Mouse (Mus musculus): ENCODE results near the gene C1qtnf12. TPM values are rescaled to one million over a fixed set of nuclear protein-coding genes. Genes with fewer than 3 reads are reported as not detected.

Gene C1qtnf12
- polyA plus RNA-seq, 1 experiment from 2014 or later, result 20.9 TPM

GRCm38 (mm10) chr4:155972651-155973050 lies 10.5 kb downstream of the C1qtnf12 start:
- 47% methylated on average over 6 of the region's 6 CpGs for WGBS
- no peak overlapping the region for H3K27ac ChIP-seq
- no peak for DNase-seq (ENCODE audit: extremely low spot score, low spot score)

GRCm38 (mm10) chr4:155973239-155973638 lies 11.1 kb downstream of the C1qtnf12 start:
- Histone ChIP-seq H3K27ac (no peak overlapping the region), H3K36me3 (replicated peaks) (no peaks in the 10 kb centered on the region), H3K4me1 (peaks cover 11% of the 10 kb centered on the region), H3K4me3 (no peak overlapping the region), H3K9me3 (no peaks in the 10 kb centered on the region), H3K27me3 (ENCODE audit: poor library complexity, severe bottlenecking) (no peaks in the 10 kb centered on the region)
- WGBS, result 85% methylated on average over 2 of the region's 2 CpGs
- DNase-seq (ENCODE audit: extremely low spot score, low spot score), result no peak

More at GRCm38 (mm10) chr4:155972651-155973050, 10.5 kb downstream of the C1qtnf12 start:
- H3K9me3 ChIP-seq, result no peaks in the 10 kb centered on the region
- H3K36me3 ChIP-seq (replicated peaks), result no peaks in the 10 kb centered on the region
- peaks cover 11% of the 10 kb centered on the region for H3K4me1 ChIP-seq
- no peak overlapping the region for H3K4me3 ChIP-seq
- H3K27me3 ChIP-seq (ENCODE audit: poor library complexity, severe bottlenecking), result no peaks in the 10 kb centered on the region

- H3K4me1 ChIP-seq, result peaks cover 7% of the 10 kb centered on the region; the same call in 1 of the 2 replicates
- H3K27me3 ChIP-seq (ENCODE audit: poor library complexity, severe bottlenecking), result no peaks in the 10 kb centered on the region
- no peak for DNase-seq (ENCODE audit: extremely low spot score, low spot score)
- H3K36me3 ChIP-seq (replicated peaks), result no peaks in the 10 kb centered on the region
- no peaks in the 10 kb centered on the region for H3K9me3 ChIP-seq
- 84% methylated on average over 12 of the region's 12 CpGs for WGBS
- H3K27ac ChIP-seq, result no peak overlapping the region
- H3K4me3 ChIP-seq, result no peak overlapping the region
Measured at GRCm38 (mm10) chr4:155981436-155982082, 19.4 kb downstream of the C1qtnf12 start.

- WGBS, result 16% methylated on average over 2 of the region's 2 CpGs
- H3K27ac ChIP-seq, result no peak overlapping the region
- no peaks in the 10 kb centered on the region for H3K36me3 ChIP-seq (replicated peaks)
Measured at GRCm38 (mm10) chr4:155983788-155984187, 21.7 kb downstream of the C1qtnf12 start.

GRCm38 (mm10) chr4:155991211-155991907 lies 29.2 kb downstream of the C1qtnf12 start:
- Histone ChIP-seq H3K27ac (peak overlapping the region; percentile 95), H3K27me3 (ENCODE audit: poor library complexity, severe bottlenecking) (no peaks in the 10 kb centered on the region), H3K36me3 (replicated peaks) (peaks cover 30% of the 10 kb centered on the region), H3K9me3 (peaks cover 8% of the 10 kb centered on the region; the same call in 1 of the 2 replicates), H3K4me1 (peaks cover 26% of the 10 kb centered on the region), H3K4me3 (peak overlapping the region; percentile 71)
- peak; percentile 21 for DNase-seq (ENCODE audit: extremely low spot score, low spot score)
- WGBS, result 91% methylated on average over 22 of the region's 22 CpGs

More at GRCm38 (mm10) chr4:155983788-155984187, 21.7 kb downstream of the C1qtnf12 start:
- Histone ChIP-seq H3K9me3 (no peaks in the 10 kb centered on the region), H3K27me3 (ENCODE audit: poor library complexity, severe bottlenecking) (no peaks in the 10 kb centered on the region), H3K4me3 (no peak overlapping the region), H3K4me1 (peaks cover 7% of the 10 kb centered on the region; the same call in 1 of the 2 replicates)
- DNase-seq (ENCODE audit: extremely low spot score, low spot score), result no peak

GRCm38 (mm10) chr4:155991908-155992230 lies 29.8 kb downstream of the C1qtnf12 start:
- peaks cover 26% of the 10 kb centered on the region for H3K4me1 ChIP-seq
- H3K36me3 ChIP-seq (replicated peaks), result peaks cover 35% of the 10 kb centered on the region
- no peak for DNase-seq (ENCODE audit: extremely low spot score, low spot score)
- WGBS, result 30% methylated on average over 37 of the region's 37 CpGs
- H3K27me3 ChIP-seq (ENCODE audit: poor library complexity, severe bottlenecking), result no peaks in the 10 kb centered on the region
- peak overlapping the region; percentile 95 for H3K27ac ChIP-seq
- H3K9me3 ChIP-seq, result peaks cover 8% of the 10 kb centered on the region; the same call in 1 of the 2 replicates
- H3K4me3 ChIP-seq, result peak overlapping the region; percentile 71

- H3K4me3 ChIP-seq, result peak within 1 kb of the TSS; percentile 71
- H3K27ac ChIP-seq, result peak within 1 kb of the TSS; percentile 95
- WGBS, result under 1% methylated on average over 99 of the region's 99 CpGs
- H3K27me3 ChIP-seq (ENCODE audit: poor library complexity, severe bottlenecking), result no peaks in the 10 kb centered on the region
- H3K36me3 ChIP-seq (replicated peaks), result peaks cover 40% of the 10 kb centered on the region
- H3K9me3 ChIP-seq, result peaks cover 8% of the 10 kb centered on the region; the same call in 1 of the 2 replicates
- H3K4me1 ChIP-seq, result peaks cover 26% of the 10 kb centered on the region
- DNase-seq (ENCODE audit: extremely low spot score, low spot score), result peak; percentile 85
Measured at GRCm38 (mm10) chr4:155992241-155992905, 30.3 kb downstream of the C1qtnf12 start, which contains the start of the genes B3galt6 and Sdf4. B3galt6 (minus strand) TSS chr4:155992649. Sdf4 (plus strand) TSS chr4:155992872.

GRCm38 (mm10) chr4:155992906-155993547 lies 30.9 kb downstream of the C1qtnf12 start:
- Histone ChIP-seq H3K4me3 (peak overlapping the region; percentile 71), H3K27ac (peak overlapping the region; percentile 95), H3K27me3 (ENCODE audit: poor library complexity, severe bottlenecking) (no peaks in the 10 kb centered on the region), H3K4me1 (peaks cover 26% of the 10 kb centered on the region), H3K9me3 (peaks cover 8% of the 10 kb centered on the region; the same call in 1 of the 2 replicates), H3K36me3 (replicated peaks) (peaks cover 47% of the 10 kb centered on the region)
- peak; percentile 96 for DNase-seq (ENCODE audit: extremely low spot score, low spot score)
- WGBS, result under 1% methylated on average over 70 of the region's 70 CpGs

- DNase-seq (ENCODE audit: extremely low spot score, low spot score), result no peak
- Histone ChIP-seq H3K36me3 (replicated peaks) (peaks cover 53% of the 10 kb centered on the region), H3K4me3 (peak overlapping the region; percentile 71), H3K27ac (peak overlapping the region; percentile 95), H3K9me3 (peaks cover 8% of the 10 kb centered on the region; the same call in 1 of the 2 replicates), H3K4me1 (peaks cover 26% of the 10 kb centered on the region), H3K27me3 (ENCODE audit: poor library complexity, severe bottlenecking) (no peaks in the 10 kb centered on the region)
- WGBS, result 7% methylated on average over 15 of the region's 15 CpGs
Measured at GRCm38 (mm10) chr4:155993606-155994005, 31.5 kb downstream of the C1qtnf12 start.

GRCm38 (mm10) chr4:156004109-156004508 lies 42.0 kb downstream of the C1qtnf12 start:
- no peak overlapping the region for H3K27ac ChIP-seq
- H3K36me3 ChIP-seq (replicated peaks), result peaks cover 96% of the 10 kb centered on the region
- no peaks in the 10 kb centered on the region for H3K9me3 ChIP-seq
- H3K4me1 ChIP-seq, result no peaks in the 10 kb centered on the region
- no peak overlapping the region for H3K4me3 ChIP-seq
- WGBS, result 90% methylated on average over 3 of the region's 3 CpGs
- H3K27me3 ChIP-seq (ENCODE audit: poor library complexity, severe bottlenecking), result no peaks in the 10 kb centered on the region
- no peak for DNase-seq (ENCODE audit: extremely low spot score, low spot score)

- Histone ChIP-seq H3K27ac (no peak overlapping the region), H3K27me3 (ENCODE audit: poor library complexity, severe bottlenecking) (no peaks in the 10 kb centered on the region), H3K4me1 (no peaks in the 10 kb centered on the region), H3K4me3 (no peak overlapping the region), H3K36me3 (replicated peaks) (peaks cover 97% of the 10 kb centered on the region), H3K9me3 (no peaks in the 10 kb centered on the region)
- DNase-seq (ENCODE audit: extremely low spot score, low spot score), result no peak
- 93% methylated on average over 4 of the region's 4 CpGs for WGBS
Measured at GRCm38 (mm10) chr4:156008369-156008768, 46.3 kb downstream of the C1qtnf12 start.

GRCm38 (mm10) chr4:156013637-156014036 lies 51.5 kb downstream of the C1qtnf12 start, which contains the start of gene Tnfrsf4:
Tnfrsf4 (plus strand) TSS chr4:156013843.
- Histone ChIP-seq H3K27me3 (ENCODE audit: poor library complexity, severe bottlenecking) (no peaks in the 10 kb centered on the region), H3K9me3 (no peaks in the 10 kb centered on the region), H3K4me3 (no peak within 1 kb of the TSS), H3K27ac (no peak within 1 kb of the TSS), H3K4me1 (no peaks in the 10 kb centered on the region), H3K36me3 (replicated peaks) (peaks cover 73% of the 10 kb centered on the region)
- DNase-seq (ENCODE audit: extremely low spot score, low spot score), result no peak
- 86% methylated on average over 8 of the region's 8 CpGs for WGBS
